Mouse (Mus musculus) stomach, embryonic 16.5 days (tissue): Measurements from ENCODE around the gene Gm9758. TPM values are rescaled to one million over a fixed set of nuclear protein-coding genes. Genes with fewer than 3 reads are reported as not detected.
A peak's percentile ranks its signal among the peaks of the same experiment; 100 is the strongest.
"Not testable (repeated sequence)": the region's sequence is repeated elsewhere in the genome, so short reads cannot be mapped to it uniquely, and the experiment has no call there.

Experiments used
- ATAC-seq: fragments of 200-750 bp; cut with Nextera tagmentation; 2 replicates; pipeline ENCODE4 v1.8.0; 2017; ENCODE audit warnings: moderate number of reproducible peaks, moderate TSS enrichment; ENCODE audit not compliant: insufficient read depth, low FRiP score
- H3K27ac ChIP-seq: fragments of 300-500 bp; sonication (generic); 2 replicates; pipeline ENCODE4 v1.5.1; 2014; ENCODE audit warnings: low read length
- H3K27me3 ChIP-seq: fragments of 300-500 bp; sonication (generic); 2 replicates; pipeline ENCODE4 v1.6.1; 2014; ENCODE audit warnings: low read length, control low read depth, mixed read lengths; ENCODE audit not compliant: control insufficient read depth, insufficient read depth
- H3K36me3 ChIP-seq: fragments of 300-500 bp; sonication (generic); 2 replicates; pipeline ENCODE4 v1.6.1; 2014; ENCODE audit warnings: low read length; ENCODE audit not compliant: control insufficient read depth, insufficient read depth
- H3K4me1 ChIP-seq: fragments of 300-500 bp; sonication (generic); 2 replicates; pipeline ENCODE4 v1.6.1; 2014; ENCODE audit warnings: low read length, control low read depth, mixed read lengths; ENCODE audit not compliant: control insufficient read depth, insufficient read depth
- H3K4me2 ChIP-seq: fragments of 300-500 bp; sonication (generic); 2 replicates; pipeline ENCODE4 v1.6.1; 2014; ENCODE audit warnings: low read depth, low read length, mixed read lengths
- H3K4me3 ChIP-seq: fragments of 300-500 bp; sonication (generic); replicated peaks from 2 replicates; pipeline ENCODE4 v1.5.1; 2014; ENCODE audit warnings: mild to moderate bottlenecking, low read length
- H3K9ac ChIP-seq: fragments of 300-500 bp; sonication (generic); 2 replicates; pipeline ENCODE4 v1.6.1; 2014; ENCODE audit warnings: low read length
- H3K9me3 ChIP-seq: fragments of 300-500 bp; sonication (generic); replicated peaks from 2 replicates; pipeline ENCODE4 v1.6.1; 2016; ENCODE audit warnings: low read length, control low read depth; ENCODE audit not compliant: control insufficient read depth
- WGBS: fragments of 180-500 bp; shearing (Covaris S2); extraction: QIAGEN DNeasy Blood & Tissue Kit; methylation state at CpG from one replicate; pipeline ENCODE4 v1.1.7; 2014; 5-methylcytosine and 5-hydroxymethylcytosine counted together
- polyA plus RNA-seq: library from polyadenylated mRNA; unstranded; fragments of >200 nt; fragmentation: Nextera tagmentation; extraction: Ambion mirVana; gene quantifications from 2 replicates; pipeline ENCODE4 v1.2.1, GENCODE M21; 2015

The Gm9758 gene
- not detected in 2 replicates for polyA plus RNA-seq

GRCm38 (mm10) chr5:14914799-14915198 lies at the start of gene Gm9758:
Gene Gm9758, minus strand, starts transcription at chr5:14914899.
- not testable (repeated sequence) for H3K4me2 ChIP-seq, H3K4me3 ChIP-seq, H3K9ac ChIP-seq, H3K27ac ChIP-seq, H3K27me3 ChIP-seq, H3K4me1 ChIP-seq, H3K36me3 ChIP-seq, H3K9me3 ChIP-seq, ATAC-seq
- 55% methylated on average over 1 of the region's 1 CpGs for WGBS

GRCm38 (mm10) chr5:14963821-14964220 lies 49.1 kb upstream of the Gm9758 start:
- not testable (repeated sequence) for H3K4me1 ChIP-seq, H3K27ac ChIP-seq, H3K36me3 ChIP-seq, H3K4me3 ChIP-seq, H3K9ac ChIP-seq, H3K4me2 ChIP-seq, H3K27me3 ChIP-seq, ATAC-seq, H3K9me3 ChIP-seq
- 79% methylated on average over 13 of the region's 13 CpGs for WGBS

GRCm38 (mm10) chr5:14961502-14961901 lies 46.8 kb upstream of the Gm9758 start:
- H3K27ac ChIP-seq, H3K9me3 ChIP-seq, H3K9ac ChIP-seq, H3K4me2 ChIP-seq, H3K27me3 ChIP-seq, H3K4me3 ChIP-seq, H3K36me3 ChIP-seq, H3K4me1 ChIP-seq: not testable (repeated sequence)
- 80% methylated on average over 4 of the region's 4 CpGs for WGBS
- ATAC-seq = 0 out of 2 replicates have a peak, but pooled peaks have one; percentile 75

- H3K4me2 ChIP-seq, H3K27ac ChIP-seq, H3K4me1 ChIP-seq, H3K36me3 ChIP-seq, H3K27me3 ChIP-seq, H3K9me3 ChIP-seq, H3K4me3 ChIP-seq, ATAC-seq, H3K9ac ChIP-seq: not testable (repeated sequence)
- 86% methylated on average over 1 of the region's 1 CpGs for WGBS
Observed at GRCm38 (mm10) chr5:14955928-14956706, 41.4 kb upstream of the Gm9758 start.

GRCm38 (mm10) chr5:14953587-14953986 lies 38.9 kb upstream of the Gm9758 start:
- not testable (repeated sequence) for H3K9ac ChIP-seq, H3K36me3 ChIP-seq, H3K9me3 ChIP-seq, H3K27ac ChIP-seq, H3K27me3 ChIP-seq, H3K4me1 ChIP-seq, H3K4me3 ChIP-seq, H3K4me2 ChIP-seq, ATAC-seq

- not testable (repeated sequence) for ATAC-seq, H3K27ac ChIP-seq, H3K4me1 ChIP-seq, H3K4me3 ChIP-seq, H3K4me2 ChIP-seq, H3K9ac ChIP-seq, H3K27me3 ChIP-seq, H3K36me3 ChIP-seq
- peaks cover 11% of the 10 kb centered on the region for H3K9me3 ChIP-seq
- 68% methylated on average over 3 of the region's 3 CpGs for WGBS
Observed at GRCm38 (mm10) chr5:14952749-14953148, 38.0 kb upstream of the Gm9758 start.

- peaks cover 11% of the 10 kb centered on the region for H3K9me3 ChIP-seq
- H3K27me3 ChIP-seq, H3K4me2 ChIP-seq, H3K4me1 ChIP-seq, H3K27ac ChIP-seq, H3K4me3 ChIP-seq, H3K36me3 ChIP-seq, H3K9ac ChIP-seq: not testable (repeated sequence)
- peak; percentile 62; the same call in 1 of the 2 replicates for ATAC-seq
- 63% methylated on average over 7 of the region's 7 CpGs for WGBS
Observed at GRCm38 (mm10) chr5:14951822-14952221, 37.1 kb upstream of the Gm9758 start.

- not testable (repeated sequence) for H3K36me3 ChIP-seq, H3K9me3 ChIP-seq, H3K4me3 ChIP-seq, H3K9ac ChIP-seq, ATAC-seq, H3K4me2 ChIP-seq, H3K27me3 ChIP-seq, H3K4me1 ChIP-seq, H3K27ac ChIP-seq
- WGBS = 51% methylated on average over 4 of the region's 4 CpGs
Observed at GRCm38 (mm10) chr5:14947482-14948198, 32.9 kb upstream of the Gm9758 start.

- not testable (repeated sequence) for H3K27me3 ChIP-seq, H3K4me2 ChIP-seq, H3K4me3 ChIP-seq, H3K9me3 ChIP-seq, H3K27ac ChIP-seq, H3K9ac ChIP-seq, ATAC-seq, H3K36me3 ChIP-seq, H3K4me1 ChIP-seq
- WGBS = 44% methylated on average over 4 of the region's 4 CpGs
Observed at GRCm38 (mm10) chr5:14945524-14945923, 30.8 kb upstream of the Gm9758 start.
